Mouse (Mus musculus): ENCODE results near the gene Arpc3.

DNA sequence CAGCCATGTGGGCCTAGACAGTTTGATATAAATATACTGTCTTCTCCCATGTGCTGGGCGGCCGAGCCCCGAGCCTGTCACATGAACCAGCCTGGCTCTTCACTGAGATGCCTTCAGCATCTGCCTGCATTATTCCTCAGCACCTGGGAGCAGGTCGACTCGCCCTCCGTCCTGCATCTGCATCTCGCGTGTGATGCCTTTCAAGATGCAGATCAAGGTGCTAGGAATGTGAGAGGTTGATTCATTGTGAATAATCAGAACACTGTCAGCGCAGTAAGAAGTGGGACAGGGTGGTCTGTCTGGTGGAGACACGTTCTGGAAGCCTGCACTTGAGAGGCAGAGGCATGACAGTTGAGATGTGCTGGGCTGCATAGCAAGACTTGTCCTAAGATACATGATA, 52.8 kb downstream of the Arpc3 start:
- TF ChIP-seq CTCF (IDR thresholded peaks at IDR 0.05; ENCODE audit: extremely low read depth, insufficient read depth, insufficient read length, insufficient replicate concordance) (no peak), POLR2A (IDR thresholded peaks at IDR 0.05; ENCODE audit: low read depth, low read length) (no peak)
